Mouse (Mus musculus): Measurements from ENCODE around the gene 3110009E18Rik.

Gene 3110009E18Rik

DNA sequence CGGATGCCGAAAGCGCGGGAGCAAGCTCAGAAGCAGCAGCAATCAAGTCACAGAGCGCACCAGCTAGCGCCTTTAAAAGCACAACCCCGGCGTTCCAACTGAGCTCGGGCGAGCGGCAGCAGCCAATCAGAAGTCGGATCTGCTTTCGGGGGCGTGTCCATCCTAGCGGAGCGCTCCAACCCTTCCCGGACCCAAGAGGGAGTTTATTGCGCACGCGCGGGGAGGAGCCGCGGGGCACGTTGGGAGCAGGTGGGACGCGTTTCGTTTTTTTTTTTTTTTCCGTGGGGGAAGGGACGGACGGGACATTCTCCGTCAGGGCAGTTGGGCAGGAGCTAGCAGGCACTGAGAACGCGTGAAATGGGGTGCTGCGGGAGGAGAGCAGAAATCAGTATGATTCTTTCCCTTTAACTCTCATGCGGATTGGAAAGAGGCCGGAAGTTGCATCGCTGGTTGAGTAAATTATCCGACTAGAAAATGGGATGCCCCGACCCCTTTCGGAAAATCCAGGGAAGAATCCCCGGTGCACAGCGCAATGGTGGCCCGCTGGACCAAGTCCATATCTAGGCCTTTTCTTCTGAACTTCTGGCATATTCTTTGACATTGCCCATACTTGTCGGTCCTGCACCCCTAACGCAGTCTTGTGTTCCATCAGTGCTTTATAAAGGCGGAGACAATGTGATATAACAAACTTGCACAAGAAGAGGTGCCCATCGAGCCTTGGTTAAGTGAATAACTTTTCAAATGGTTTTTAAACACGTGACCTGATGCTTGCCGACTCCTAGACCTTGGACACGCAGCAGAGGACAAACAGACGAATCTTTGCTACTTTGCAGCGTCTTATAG is at the start of gene 3110009E18Rik, which contains the start of gene Dbi:
Gene 3110009E18Rik, plus strand, starts transcription at position 219 of the 843 bp plus-strand sequence.
Gene Dbi, minus strand, starts transcription at position 110 of the 843 bp plus-strand sequence.
- peak; percentile 93 for DNase-seq (ENCODE audit: low read depth, low spot score)

DNA sequence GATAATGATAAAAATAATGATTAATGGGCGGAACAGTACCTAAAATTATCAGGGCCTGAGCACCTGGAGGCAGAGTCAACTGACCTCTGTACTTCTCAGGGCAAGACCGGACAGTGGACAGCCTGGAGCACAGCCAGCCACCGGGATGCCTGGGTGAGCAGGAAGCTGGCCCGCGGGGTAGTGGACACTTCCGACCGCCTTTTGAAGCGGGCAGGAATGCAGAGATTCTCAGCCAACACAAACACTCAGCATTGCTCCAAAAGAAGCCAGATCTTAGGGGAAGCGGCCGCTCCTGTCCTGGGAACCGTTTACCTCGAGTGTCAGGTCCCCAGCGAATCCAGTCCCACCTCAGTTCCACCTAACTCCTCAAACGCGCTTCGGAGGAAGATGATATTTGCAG is 48.1 kb upstream of the 3110009E18Rik start:
- no peak for DNase-seq (ENCODE audit: low read depth, low spot score)

DNA sequence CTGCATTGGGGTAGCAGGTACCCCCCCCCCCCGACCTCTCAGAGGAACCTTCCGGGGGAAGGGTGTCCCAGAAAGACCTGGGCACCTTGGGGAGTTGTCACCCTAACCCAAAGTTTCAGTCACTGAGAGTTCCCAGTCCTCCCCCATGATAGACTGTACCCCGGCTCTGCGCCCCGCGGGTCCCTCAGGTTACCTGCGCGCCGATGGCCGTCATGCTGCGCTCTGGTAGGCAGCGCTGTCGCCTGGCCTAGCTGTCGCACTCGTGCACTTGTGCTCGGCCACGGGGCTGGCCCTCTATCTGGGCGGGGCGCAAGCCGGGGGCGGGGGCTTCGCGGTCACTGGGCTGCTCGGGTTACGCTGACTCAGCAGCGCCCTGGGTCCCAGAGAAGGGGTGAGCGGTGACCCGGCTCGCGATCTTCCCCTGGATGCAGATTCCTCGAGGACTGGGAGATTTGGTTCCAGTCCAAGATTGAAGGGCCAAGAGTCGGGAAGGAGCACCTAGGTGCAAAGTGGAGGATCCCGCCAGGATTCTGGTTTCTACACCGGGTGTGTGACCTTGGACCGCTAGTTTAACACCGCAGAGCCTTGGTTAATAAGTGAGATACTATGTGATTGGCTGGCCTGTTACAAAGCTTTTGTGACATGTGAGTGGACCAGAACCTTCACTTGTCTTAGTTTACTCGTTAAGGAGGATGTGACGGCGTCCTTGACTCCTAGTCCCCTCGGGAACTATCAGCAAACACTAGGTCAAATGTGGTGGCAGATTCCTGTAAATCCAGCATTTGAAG is 47.3 kb upstream of the 3110009E18Rik start, which contains the start of gene Tmem37:
Gene Tmem37, minus strand, starts transcription at position 556 of the 788 bp plus-strand sequence.
- no peak for DNase-seq (ENCODE audit: low read depth, low spot score)

DNA sequence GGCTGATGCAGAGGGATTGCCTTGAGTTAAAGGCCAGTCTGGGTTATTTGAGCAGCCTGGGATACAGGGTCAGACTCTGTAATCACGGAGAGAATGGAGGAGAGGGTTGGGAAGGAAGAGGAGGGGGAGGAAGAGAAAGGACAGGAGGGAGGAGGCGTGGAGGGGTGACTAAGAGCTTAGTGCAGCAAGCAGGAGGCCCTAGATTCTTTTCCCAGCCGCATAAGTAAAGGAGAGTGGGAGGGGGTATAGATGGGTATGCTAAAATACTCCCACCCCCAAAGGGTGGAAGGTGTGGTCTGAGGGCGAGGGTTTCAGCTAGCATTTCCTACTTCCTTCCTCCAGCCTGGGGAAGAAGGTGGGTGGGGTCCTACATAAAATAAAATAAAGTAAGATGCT is 46.7 kb upstream of the 3110009E18Rik start:
- no peak for DNase-seq (ENCODE audit: low read depth, low spot score)

DNA sequence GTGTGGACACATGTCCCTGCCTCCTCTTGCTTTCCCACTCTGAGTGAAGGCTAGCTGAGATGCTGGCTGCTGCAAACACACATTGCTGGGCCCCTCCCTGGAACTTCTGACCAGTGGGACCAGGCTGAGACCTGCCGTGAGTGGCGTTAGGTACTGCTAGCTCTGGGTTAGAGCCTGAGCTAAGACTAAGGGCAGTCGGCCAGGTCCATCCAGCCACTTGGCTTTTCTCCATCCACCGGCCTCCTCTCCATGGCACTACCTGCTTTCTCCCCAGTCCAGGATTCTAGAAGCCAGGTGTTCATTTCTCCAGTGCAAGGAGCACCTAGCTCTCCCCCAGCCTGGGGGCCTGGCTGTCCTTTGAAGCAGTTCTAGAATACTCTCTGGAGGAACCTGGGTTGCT is 46.1 kb upstream of the 3110009E18Rik start:
- DNase-seq (ENCODE audit: low read depth, low spot score), result no peak

- DNase-seq (ENCODE audit: low read depth, low spot score), result no peak
Measured at GRCm38 (mm10) chr1:120075507-120075906, 45.5 kb upstream of the 3110009E18Rik start.

- DNase-seq (ENCODE audit: low read depth, low spot score), result no peak
Measured at GRCm38 (mm10) chr1:120077746-120078410, 43.1 kb upstream of the 3110009E18Rik start.

DNA sequence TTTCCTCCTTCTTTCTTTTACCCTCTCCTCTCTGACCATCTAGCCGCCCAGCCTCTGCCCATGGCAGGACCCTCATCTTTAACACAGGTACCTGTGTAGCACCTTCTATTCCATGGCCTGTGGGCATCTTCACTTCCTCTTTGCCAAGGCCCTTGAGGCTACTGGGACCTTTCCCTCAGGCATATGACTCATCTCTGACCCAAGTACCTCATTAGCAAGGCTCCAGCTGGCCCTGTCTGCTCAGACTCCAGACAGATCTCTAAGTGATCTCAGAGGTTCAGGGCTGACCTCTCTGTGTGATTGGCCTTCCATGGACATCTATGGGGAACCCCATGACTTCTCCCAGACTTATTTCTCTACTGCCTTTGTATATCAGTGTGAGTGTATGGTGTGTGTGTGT is 40.4 kb upstream of the 3110009E18Rik start:
- no peak for DNase-seq (ENCODE audit: low read depth, low spot score)

DNA sequence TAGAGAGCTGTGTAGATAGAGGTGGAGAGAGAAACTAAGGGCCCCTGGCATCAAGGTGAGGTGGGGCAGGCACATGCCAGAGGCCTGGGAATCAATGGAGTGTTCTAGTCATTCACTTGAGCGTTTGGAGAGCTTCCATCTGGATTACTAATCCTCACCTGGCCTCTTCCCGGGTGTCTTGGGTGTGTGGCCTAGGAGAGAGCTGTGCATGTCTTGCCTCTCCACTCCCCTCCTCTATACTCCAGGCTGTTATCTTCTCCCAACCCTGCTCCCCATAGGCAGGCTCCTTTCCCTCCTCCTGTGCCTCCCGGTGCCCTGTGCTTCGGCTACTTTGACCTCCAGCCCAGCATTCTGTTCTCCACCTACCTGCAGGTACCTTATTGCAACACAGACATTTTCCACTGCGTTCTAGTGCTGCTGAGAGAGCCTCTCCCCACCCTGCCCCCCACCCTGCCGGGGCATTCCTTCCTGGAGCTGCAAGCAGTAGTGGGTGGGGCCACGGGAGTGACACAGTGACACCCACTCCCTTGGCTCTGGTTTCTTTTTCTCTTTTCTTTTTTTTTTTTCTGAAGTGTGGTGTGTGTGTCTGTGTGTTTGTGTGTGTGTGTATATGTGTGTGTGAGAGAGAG is 37.9 kb upstream of the 3110009E18Rik start:
- no peak for DNase-seq (ENCODE audit: low read depth, low spot score)

- DNase-seq (ENCODE audit: low read depth, low spot score), result no peak
Measured at GRCm38 (mm10) chr1:120083921-120084517, 37.0 kb upstream of the 3110009E18Rik start.

- DNase-seq (ENCODE audit: low read depth, low spot score), result no peak
Measured at GRCm38 (mm10) chr1:120085696-120086095, 35.3 kb upstream of the 3110009E18Rik start.

GRCm38 (mm10) chr1:120086644-120087043 is 34.3 kb upstream of the 3110009E18Rik start:
- DNase-seq (ENCODE audit: low read depth, low spot score), result no peak

DNA sequence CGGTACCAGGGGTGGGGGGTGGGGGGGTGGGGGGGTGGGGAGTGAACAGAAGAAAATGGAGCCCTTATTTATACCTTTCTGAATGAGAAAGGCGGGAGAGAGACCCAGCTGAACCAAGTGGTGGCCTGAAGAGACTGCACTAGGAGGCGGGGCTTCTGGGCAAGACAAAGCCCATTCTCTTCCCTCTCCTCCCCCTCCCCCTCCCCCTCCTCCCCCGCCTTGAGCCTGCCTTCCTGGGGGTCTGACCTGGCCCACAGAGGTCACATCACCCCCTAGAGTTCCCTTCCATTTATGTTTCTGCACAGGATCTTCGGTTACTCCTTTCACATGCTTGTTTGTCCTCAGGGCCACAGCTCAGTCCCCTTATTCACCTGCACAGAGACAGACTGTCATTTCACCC is 31.8 kb upstream of the 3110009E18Rik start:
- DNase-seq (ENCODE audit: low read depth, low spot score), result no peak

- DNase-seq (ENCODE audit: low read depth, low spot score), result no peak
Measured at GRCm38 (mm10) chr1:120090880-120091570, 30.0 kb upstream of the 3110009E18Rik start.

DNA sequence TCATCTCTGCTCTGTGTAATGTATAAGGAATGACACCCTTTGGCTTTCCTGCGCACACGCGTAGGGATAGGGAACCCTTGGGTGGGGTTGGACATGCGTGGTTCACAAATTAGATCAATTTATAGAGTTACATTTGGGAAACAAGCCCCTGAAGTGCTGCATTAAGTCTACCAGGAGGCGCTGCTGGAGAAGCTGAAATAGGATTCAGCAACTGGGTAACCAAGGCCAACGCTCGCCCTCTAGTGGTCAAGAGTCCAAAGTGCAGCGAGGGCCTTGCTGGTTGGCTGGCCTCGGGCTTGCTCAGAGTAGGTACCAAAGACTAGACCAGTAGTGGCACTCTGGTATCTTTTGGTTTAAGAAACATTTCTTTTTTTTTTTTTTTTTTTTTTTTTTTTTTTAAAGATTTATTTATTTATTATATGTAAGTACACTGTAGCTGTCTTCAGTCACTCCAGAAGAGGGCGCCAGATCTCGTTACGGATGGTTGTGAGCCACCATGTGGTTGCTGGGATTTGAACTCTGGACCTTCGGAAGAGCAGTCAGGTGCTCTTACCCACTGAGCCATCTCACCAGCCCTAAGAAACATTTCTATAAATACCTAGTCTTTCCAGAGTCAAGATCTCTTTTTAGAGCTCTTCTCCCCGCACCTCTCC is 27.4 kb upstream of the 3110009E18Rik start:
- DNase-seq (ENCODE audit: low read depth, low spot score), result peak; percentile 47

DNA sequence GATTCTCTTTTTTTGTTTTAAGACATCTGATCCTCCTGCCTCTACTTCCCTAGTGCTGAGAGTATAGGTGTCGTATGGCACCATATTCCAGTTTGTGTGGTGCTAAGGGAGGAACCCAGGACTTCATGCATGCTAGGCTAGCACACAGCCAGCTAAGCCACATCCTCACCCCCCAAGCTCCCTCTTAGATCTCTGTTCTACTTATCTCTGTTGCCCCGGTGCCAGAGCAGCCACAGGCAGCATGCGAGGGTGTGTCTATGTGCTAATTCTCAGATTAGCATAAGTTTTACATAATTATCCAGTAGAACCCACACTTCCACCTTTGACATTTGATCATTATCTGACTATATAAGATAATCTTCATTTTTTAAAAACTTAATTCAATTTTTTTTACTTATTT is 26.1 kb upstream of the 3110009E18Rik start:
- no peak for DNase-seq (ENCODE audit: low read depth, low spot score)

DNA sequence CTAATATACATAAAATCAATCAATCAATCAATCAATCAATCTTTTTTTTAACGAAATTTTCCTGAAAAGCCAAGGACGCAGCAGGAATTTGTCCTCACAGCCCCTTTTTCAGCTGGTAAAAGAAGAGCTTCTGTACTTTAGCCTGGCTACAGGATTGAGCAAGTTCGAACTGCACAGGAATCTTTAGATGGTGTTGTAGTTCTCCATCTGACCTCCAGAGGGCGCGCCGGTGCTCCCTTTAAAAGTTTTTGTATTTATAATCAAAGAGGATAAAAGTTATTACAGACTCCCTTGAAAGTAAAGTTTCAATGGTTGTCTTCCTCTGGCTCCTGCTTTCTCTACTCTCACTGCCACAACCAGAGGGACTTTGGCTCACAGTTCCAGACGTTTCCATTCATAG is 22.7 kb upstream of the 3110009E18Rik start:
- no peak for DNase-seq (ENCODE audit: low read depth, low spot score)

DNA sequence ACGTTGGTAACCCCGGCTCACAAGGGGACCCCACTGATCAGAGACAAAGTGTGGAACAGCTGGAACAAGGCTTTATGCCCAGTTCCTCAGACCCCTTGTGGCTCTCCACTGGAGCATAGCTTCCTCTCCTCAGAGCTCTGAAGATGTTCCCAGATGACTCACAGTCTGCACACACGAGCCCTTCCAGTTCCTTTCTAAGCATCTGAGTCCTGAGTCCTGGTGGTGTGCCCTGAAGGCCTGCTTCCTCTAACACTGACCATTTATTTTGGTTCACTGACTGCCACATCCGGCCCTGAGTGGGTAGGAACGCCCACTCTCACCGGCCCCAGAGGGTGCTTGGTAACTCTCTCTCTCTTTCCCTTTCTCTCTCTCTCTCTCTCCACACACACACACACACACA is 21.5 kb upstream of the 3110009E18Rik start:
- DNase-seq (ENCODE audit: low read depth, low spot score), result no peak

DNA sequence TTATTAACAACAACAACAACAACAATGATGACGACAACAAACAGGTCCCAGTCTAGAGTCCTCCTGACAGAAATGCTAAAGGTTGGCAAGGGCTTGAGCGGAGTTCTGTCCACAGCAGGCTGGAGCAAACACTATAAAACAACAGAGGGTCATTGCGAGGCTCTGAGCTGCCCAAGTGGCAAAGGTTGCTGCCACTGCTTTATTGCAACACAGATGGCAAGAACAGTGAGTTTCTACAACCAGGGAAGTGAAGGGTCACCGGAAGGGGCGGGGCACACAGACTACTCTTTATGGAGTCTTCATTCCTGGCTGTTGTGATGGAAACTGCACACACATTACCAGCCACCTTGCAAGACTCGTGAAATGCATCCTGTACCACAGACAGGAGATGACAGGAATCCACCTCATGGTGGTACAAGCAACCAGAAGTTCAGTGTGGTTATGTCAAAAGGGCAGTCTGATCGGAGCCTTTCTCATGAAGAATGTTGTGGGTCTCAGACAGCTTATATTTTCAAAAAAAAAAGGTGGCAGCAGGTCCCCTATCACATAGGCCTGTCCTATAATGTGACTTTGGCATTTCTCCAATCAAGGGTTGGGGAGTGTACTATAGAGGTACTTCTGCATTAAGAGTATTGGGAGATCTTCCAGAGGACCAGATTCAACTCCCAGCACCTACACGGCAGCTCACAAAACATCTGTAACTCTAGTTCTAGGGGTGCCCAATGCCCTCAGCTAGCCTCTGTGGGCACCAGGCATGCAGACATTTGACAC is 20.3 kb upstream of the 3110009E18Rik start:
- no peak for DNase-seq (ENCODE audit: low read depth, low spot score)

Data from c-Kit-negative CD71-positive TER-119-positive erythroid progenitor cells, embryonic 14.5 days (primary cell).